Mouse (Mus musculus) lung, adult 2 months (tissue): ENCODE data around the gene Mrtfa.

Source experiments
- CTCF ChIP-seq: fragments of 200-500 bp; IDR thresholded peaks from 2 replicates; pipeline ENCODE4 v1.5.1; 2011; ENCODE audit warnings: mild to moderate bottlenecking, low read length, control low read depth; ENCODE audit not compliant: insufficient read depth
- POLR2A ChIP-seq: fragments of 200-500 bp; IDR thresholded peaks from 2 replicates; pipeline ENCODE4 v1.6.1; 2011; ENCODE audit warnings: low read depth, mild to moderate bottlenecking, control low read depth, low read length, borderline replicate concordance; ENCODE audit errors: extremely low read depth

DNA sequence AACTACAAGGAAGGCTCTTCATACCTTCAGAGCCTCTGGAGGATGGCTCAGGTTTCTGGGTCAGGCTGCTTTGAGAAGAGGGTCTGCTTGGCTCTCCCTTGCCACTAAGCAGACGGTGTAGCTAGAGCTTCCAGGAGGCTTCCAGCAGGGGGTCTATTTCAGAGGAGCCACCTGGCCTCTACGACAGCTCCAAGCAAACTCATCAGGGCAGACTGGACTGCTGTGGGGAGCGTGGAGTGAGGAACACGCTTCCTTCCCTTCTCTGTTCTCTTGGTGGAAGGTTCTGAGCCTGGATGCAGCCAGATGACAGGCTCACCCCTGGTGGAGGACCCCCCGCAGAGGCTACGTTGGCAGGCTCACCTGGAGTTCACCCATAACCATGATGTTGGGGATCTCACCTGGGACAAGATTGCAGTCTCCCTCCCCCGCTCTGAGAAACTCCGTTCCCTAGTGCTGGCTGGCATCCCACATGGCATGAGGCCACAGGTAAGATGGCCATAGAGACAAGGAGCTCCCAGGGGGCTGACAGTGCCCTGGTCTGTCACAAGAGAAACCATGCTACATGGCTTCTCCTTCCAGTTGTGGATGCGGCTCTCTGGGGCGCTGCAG, 184.3 kb downstream of the Mrtfa start:
- TF ChIP-seq CTCF (no peak), POLR2A (no peak)
